Mouse (Mus musculus): ENCODE measurements around the gene Gabrb1. TPM values are rescaled to one million over a fixed set of nuclear protein-coding genes. Genes with fewer than 3 reads are reported as not detected.

Gene Gabrb1
- polyA plus RNA-seq, 1 experiment: not detected

- H3K9ac ChIP-seq (ENCODE audit: low read depth, poor library complexity, severe bottlenecking): no peak overlapping the region
- no peak for TF ChIP-seq EP300 (IDR thresholded peaks at IDR 0.05; ENCODE audit: insufficient read depth, low read depth, low read length)
- TF ChIP-seq CTCF (IDR thresholded peaks at IDR 0.05; ENCODE audit: low read depth, low read length): no peak
- TF ChIP-seq POLR2A (IDR thresholded peaks at IDR 0.05; ENCODE audit: insufficient read depth, low read length): no peak
- H3K4me3 ChIP-seq (ENCODE audit: low read depth, low read length): no peak overlapping the region
- no peaks in the 10 kb centered on the region for H3K4me1 ChIP-seq (ENCODE audit: control insufficient read depth, insufficient read depth, low read length)
- no peaks in the 10 kb centered on the region for H3K36me3 ChIP-seq (ENCODE audit: control insufficient read depth, insufficient read depth, low read length, poor library complexity, severe bottlenecking)
- no peaks in the 10 kb centered on the region for H3K9me3 ChIP-seq (replicated peaks; ENCODE audit: control insufficient read depth, insufficient read depth, low read length, poor library complexity, severe bottlenecking)
- H3K27me3 ChIP-seq (ENCODE audit: control insufficient read depth, insufficient read depth, low read length, poor library complexity, severe bottlenecking): no peaks in the 10 kb centered on the region
- H3K27ac ChIP-seq (ENCODE audit: insufficient read depth, low read length): no peak overlapping the region
Measured at GRCm38 (mm10) chr5:71970140-71970800, 312.4 kb downstream of the Gabrb1 start.

- Histone ChIP-seq H3K36me3 (ENCODE audit: control insufficient read depth, insufficient read depth, low read length, poor library complexity, severe bottlenecking) (no peaks in the 10 kb centered on the region), H3K4me1 (ENCODE audit: control insufficient read depth, insufficient read depth, low read length) (no peaks in the 10 kb centered on the region), H3K9me3 (replicated peaks; ENCODE audit: control insufficient read depth, insufficient read depth, low read length, poor library complexity, severe bottlenecking) (no peaks in the 10 kb centered on the region), H3K4me3 (ENCODE audit: low read depth, low read length) (no peak overlapping the region), H3K9ac (ENCODE audit: low read depth, poor library complexity, severe bottlenecking) (no peak overlapping the region), H3K27ac (ENCODE audit: insufficient read depth, low read length) (no peak overlapping the region), H3K27me3 (ENCODE audit: control insufficient read depth, insufficient read depth, low read length, poor library complexity, severe bottlenecking) (no peaks in the 10 kb centered on the region)
- TF ChIP-seq CTCF (IDR thresholded peaks at IDR 0.05; ENCODE audit: low read depth, low read length) (no peak), POLR2A (IDR thresholded peaks at IDR 0.05; ENCODE audit: insufficient read depth, low read length) (no peak), EP300 (IDR thresholded peaks at IDR 0.05; ENCODE audit: insufficient read depth, low read depth, low read length) (no peak)
Measured at GRCm38 (mm10) chr5:71972831-71973230, 314.9 kb downstream of the Gabrb1 start.

DNA sequence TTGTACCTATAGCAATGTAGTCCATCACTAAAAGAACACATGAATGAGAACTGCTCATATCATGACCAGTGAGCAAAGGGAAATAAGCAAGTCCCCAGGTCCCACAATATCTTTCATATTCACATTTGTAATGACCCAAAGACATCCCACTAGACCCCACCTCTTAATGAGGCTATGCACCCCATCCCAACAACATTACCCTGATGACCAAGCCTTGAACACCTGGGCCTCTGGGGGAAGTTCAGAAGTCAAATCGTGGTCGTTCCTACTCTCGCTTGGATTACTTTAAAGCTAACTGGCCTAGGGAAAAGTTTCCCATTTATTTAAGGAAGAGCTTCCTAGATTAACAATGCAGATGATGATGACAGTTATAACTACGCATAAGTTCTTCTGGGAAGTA is 318.2 kb downstream of the Gabrb1 start:
- Histone ChIP-seq H3K27me3 (ENCODE audit: control insufficient read depth, insufficient read depth, low read length, poor library complexity, severe bottlenecking) (no peaks in the 10 kb centered on the region), H3K4me1 (ENCODE audit: control insufficient read depth, insufficient read depth, low read length) (no peaks in the 10 kb centered on the region), H3K27ac (ENCODE audit: insufficient read depth, low read length) (no peak overlapping the region), H3K9ac (ENCODE audit: low read depth, poor library complexity, severe bottlenecking) (no peak overlapping the region), H3K4me3 (ENCODE audit: low read depth, low read length) (no peak overlapping the region), H3K36me3 (ENCODE audit: control insufficient read depth, insufficient read depth, low read length, poor library complexity, severe bottlenecking) (no peaks in the 10 kb centered on the region), H3K9me3 (replicated peaks; ENCODE audit: control insufficient read depth, insufficient read depth, low read length, poor library complexity, severe bottlenecking) (no peaks in the 10 kb centered on the region)
- TF ChIP-seq EP300 (IDR thresholded peaks at IDR 0.05; ENCODE audit: insufficient read depth, low read depth, low read length) (no peak), CTCF (IDR thresholded peaks at IDR 0.05; ENCODE audit: low read depth, low read length) (no peak), POLR2A (IDR thresholded peaks at IDR 0.05; ENCODE audit: insufficient read depth, low read length) (no peak)

GRCm38 (mm10) chr5:71976571-71977061 is 318.7 kb downstream of the Gabrb1 start:
- Histone ChIP-seq H3K36me3 (ENCODE audit: control insufficient read depth, insufficient read depth, low read length, poor library complexity, severe bottlenecking) (no peaks in the 10 kb centered on the region), H3K9me3 (replicated peaks; ENCODE audit: control insufficient read depth, insufficient read depth, low read length, poor library complexity, severe bottlenecking) (no peaks in the 10 kb centered on the region), H3K27me3 (ENCODE audit: control insufficient read depth, insufficient read depth, low read length, poor library complexity, severe bottlenecking) (no peaks in the 10 kb centered on the region), H3K27ac (ENCODE audit: insufficient read depth, low read length) (no peak overlapping the region), H3K9ac (ENCODE audit: low read depth, poor library complexity, severe bottlenecking) (no peak overlapping the region), H3K4me1 (ENCODE audit: control insufficient read depth, insufficient read depth, low read length) (no peaks in the 10 kb centered on the region), H3K4me3 (ENCODE audit: low read depth, low read length) (no peak overlapping the region)
- TF ChIP-seq POLR2A (IDR thresholded peaks at IDR 0.05; ENCODE audit: insufficient read depth, low read length) (no peak), CTCF (IDR thresholded peaks at IDR 0.05; ENCODE audit: low read depth, low read length) (no peak), EP300 (IDR thresholded peaks at IDR 0.05; ENCODE audit: insufficient read depth, low read depth, low read length) (no peak)

DNA sequence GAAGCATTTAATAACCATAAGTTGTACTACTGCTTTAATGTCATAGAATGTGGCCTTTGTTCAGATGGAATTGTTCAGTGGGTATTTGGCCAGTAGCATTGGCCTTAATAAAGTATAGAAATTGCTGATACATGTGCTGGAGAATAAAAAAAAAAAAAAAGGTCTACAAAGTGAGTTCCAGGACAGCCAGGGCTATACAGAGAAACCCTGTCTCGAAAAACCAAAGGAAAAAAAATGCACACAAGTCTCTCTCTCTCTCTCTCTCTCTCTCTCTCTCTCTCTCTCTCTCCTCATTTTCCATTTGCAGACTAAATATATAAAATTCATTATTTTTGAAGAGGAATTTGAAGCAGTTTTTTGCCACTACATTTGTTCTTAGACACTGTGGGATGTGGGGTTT is 328.6 kb downstream of the Gabrb1 start:
- Histone ChIP-seq H3K4me1 (ENCODE audit: control insufficient read depth, insufficient read depth, low read length) (no peaks in the 10 kb centered on the region), H3K27me3 (ENCODE audit: control insufficient read depth, insufficient read depth, low read length, poor library complexity, severe bottlenecking) (no peaks in the 10 kb centered on the region), H3K9ac (ENCODE audit: low read depth, poor library complexity, severe bottlenecking) (no peak overlapping the region), H3K4me3 (ENCODE audit: low read depth, low read length) (no peak overlapping the region), H3K36me3 (ENCODE audit: control insufficient read depth, insufficient read depth, low read length, poor library complexity, severe bottlenecking) (no peaks in the 10 kb centered on the region), H3K9me3 (replicated peaks; ENCODE audit: control insufficient read depth, insufficient read depth, low read length, poor library complexity, severe bottlenecking) (no peaks in the 10 kb centered on the region), H3K27ac (ENCODE audit: insufficient read depth, low read length) (no peak overlapping the region)
- no peak for TF ChIP-seq CTCF (IDR thresholded peaks at IDR 0.05; ENCODE audit: low read depth, low read length)
- no peak for TF ChIP-seq POLR2A (IDR thresholded peaks at IDR 0.05; ENCODE audit: insufficient read depth, low read length)
- no peak for TF ChIP-seq EP300 (IDR thresholded peaks at IDR 0.05; ENCODE audit: insufficient read depth, low read depth, low read length)

- no peaks in the 10 kb centered on the region for H3K36me3 ChIP-seq (ENCODE audit: control insufficient read depth, insufficient read depth, low read length, poor library complexity, severe bottlenecking)
- no peak overlapping the region for H3K27ac ChIP-seq (ENCODE audit: insufficient read depth, low read length)
- H3K4me1 ChIP-seq (ENCODE audit: control insufficient read depth, insufficient read depth, low read length): no peaks in the 10 kb centered on the region
- no peak for TF ChIP-seq EP300 (IDR thresholded peaks at IDR 0.05; ENCODE audit: insufficient read depth, low read depth, low read length)
- no peak for TF ChIP-seq CTCF (IDR thresholded peaks at IDR 0.05; ENCODE audit: low read depth, low read length)
- no peak for TF ChIP-seq POLR2A (IDR thresholded peaks at IDR 0.05; ENCODE audit: insufficient read depth, low read length)
- H3K4me3 ChIP-seq (ENCODE audit: low read depth, low read length): no peak overlapping the region
- no peaks in the 10 kb centered on the region for H3K27me3 ChIP-seq (ENCODE audit: control insufficient read depth, insufficient read depth, low read length, poor library complexity, severe bottlenecking)
- no peaks in the 10 kb centered on the region for H3K9me3 ChIP-seq (replicated peaks; ENCODE audit: control insufficient read depth, insufficient read depth, low read length, poor library complexity, severe bottlenecking)
- H3K9ac ChIP-seq (ENCODE audit: low read depth, poor library complexity, severe bottlenecking): no peak overlapping the region
Measured at GRCm38 (mm10) chr5:71986983-71987398, 329.1 kb downstream of the Gabrb1 start.
